Mouse (Mus musculus) forebrain, embryonic 10.5 days (tissue): ENCODE data around the gene Apela. TPM values are rescaled to one million over a fixed set of nuclear protein-coding genes. Genes with fewer than 3 reads are reported as not detected.
"Not testable (repeated sequence)": the region's sequence is repeated elsewhere in the genome, so short reads cannot be mapped to it uniquely, and the experiment has no call there.

ENCODE experiments used
- DNase-seq: peaks from one replicate; pipeline ENCODE4 v3.0.0-alpha.2; 2017; ENCODE audit warnings: low spot score; ENCODE audit errors: extremely low spot score
- H3K27ac ChIP-seq: fragments of 300-500 bp; sonication (generic); 2 replicates; pipeline ENCODE4 v1.5.1; 2016; ENCODE audit warnings: mild to moderate bottlenecking
- H3K27me3 ChIP-seq: fragments of 300-500 bp; sonication (generic); 2 replicates; pipeline ENCODE4 v1.6.1; 2016; ENCODE audit warnings: mild to moderate bottlenecking; ENCODE audit not compliant: poor library complexity, severe bottlenecking
- H3K36me3 ChIP-seq: fragments of 300-500 bp; sonication (generic); replicated peaks from 2 replicates; pipeline ENCODE4 v1.6.1; 2016; ENCODE audit warnings: mild to moderate bottlenecking, moderate library complexity
- H3K4me1 ChIP-seq: fragments of 300-500 bp; sonication (generic); 2 replicates; pipeline ENCODE4 v1.6.1; 2016
- H3K4me3 ChIP-seq: fragments of 300-500 bp; sonication (generic); 2 replicates; pipeline ENCODE4 v1.5.1; 2016; ENCODE audit warnings: mild to moderate bottlenecking, moderate library complexity
- H3K9me3 ChIP-seq: fragments of 300-500 bp; sonication (generic); 2 replicates; pipeline ENCODE4 v1.6.1; 2016; ENCODE audit warnings: mild to moderate bottlenecking, moderate library complexity
- WGBS: fragments of 180-500 bp; shearing (Covaris S2); methylation state at CpG from one replicate; pipeline ENCODE4 v1.1.7; 2016; 5-methylcytosine and 5-hydroxymethylcytosine counted together
- polyA plus RNA-seq: library from polyadenylated mRNA; unstranded; fragments of >200 nt; fragmentation: Nextera tagmentation; extraction: Ambion mirVana; gene quantifications from 2 replicates; pipeline ENCODE4 v1.2.1, GENCODE M21; 2016

Apela gene
- polyA plus RNA-seq, 1 experiment from 2014 or later, result 2.7 TPM

DNA sequence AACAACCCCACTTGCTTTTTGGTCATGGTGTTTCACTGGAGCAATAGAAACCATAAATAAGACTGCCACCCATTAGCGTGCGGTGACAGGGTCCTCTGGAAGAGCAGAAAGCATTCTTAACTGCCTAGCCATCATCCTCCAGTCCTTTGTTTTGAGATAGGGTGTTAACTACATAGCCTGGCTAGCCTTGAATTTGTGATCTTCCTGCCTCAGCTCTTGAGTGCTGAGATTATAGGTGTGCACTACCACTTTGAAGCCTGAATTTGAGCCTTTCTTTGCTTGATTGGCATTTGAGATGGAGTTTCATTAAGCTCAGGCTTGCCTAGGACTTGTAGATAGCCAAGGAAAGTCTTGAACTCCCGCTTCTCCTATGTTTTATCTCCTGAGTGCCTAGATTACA is 16.4 kb upstream of the Apela start:
- H3K4me1 ChIP-seq, result no peaks in the 10 kb centered on the region
- no peak for DNase-seq
- no peak overlapping the region for H3K27ac ChIP-seq
- WGBS, result 97% methylated on average over 3 of the region's 3 CpGs
- no peaks in the 10 kb centered on the region for H3K36me3 ChIP-seq
- H3K9me3 ChIP-seq, result no peaks in the 10 kb centered on the region
- H3K27me3 ChIP-seq, result no peaks in the 10 kb centered on the region
- no peak overlapping the region for H3K4me3 ChIP-seq

DNA sequence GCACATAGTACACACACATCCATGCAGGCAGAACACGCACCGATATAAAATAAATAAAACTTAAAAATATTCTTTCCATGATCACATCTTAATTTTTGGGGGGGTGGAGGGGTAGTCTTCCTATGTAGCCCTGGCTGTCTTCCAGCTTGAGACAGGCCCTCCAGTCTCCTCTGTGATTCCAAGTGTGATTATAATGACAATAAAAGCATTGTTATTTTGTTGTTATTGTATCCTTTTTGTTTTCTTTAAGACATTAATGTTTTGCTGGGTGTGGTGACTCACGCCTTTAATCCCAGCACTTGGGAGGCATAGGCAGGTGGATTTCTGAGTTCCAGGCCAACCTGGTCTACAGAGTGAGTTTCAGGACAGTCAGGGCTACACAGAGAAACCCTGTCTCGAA is 10.7 kb upstream of the Apela start:
- Histone ChIP-seq H3K27me3 (no peaks in the 10 kb centered on the region), H3K36me3 (no peaks in the 10 kb centered on the region)
- whole genome bisulfite sequencing, result 90% methylated on average over 4 of the region's 4 CpGs

DNA sequence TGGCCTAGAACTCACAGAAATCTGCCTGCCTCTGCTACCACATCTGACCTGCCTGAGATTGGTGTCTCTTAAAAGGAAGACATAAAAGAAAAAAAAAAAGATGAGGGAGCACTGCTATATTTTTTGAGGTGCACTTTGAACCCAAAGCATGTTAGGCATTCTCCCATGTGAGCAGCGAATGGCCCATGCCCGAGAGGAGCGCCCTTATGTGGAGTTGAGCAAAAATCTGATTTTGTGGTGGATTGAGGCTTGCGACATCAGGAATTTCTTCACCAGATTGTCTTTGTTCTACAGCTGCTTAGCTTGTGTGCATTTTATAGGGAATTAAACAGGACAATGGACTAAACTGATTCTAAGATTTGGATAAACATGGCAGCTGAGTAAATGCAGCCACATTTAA is 10.1 kb upstream of the Apela start:
- no peaks in the 10 kb centered on the region for H3K27me3 ChIP-seq
- H3K36me3 ChIP-seq, result no peaks in the 10 kb centered on the region

More for the DNA sequence above, 10.7 kb upstream of the Apela start:
- Histone ChIP-seq H3K4me3 (no peak overlapping the region), H3K9me3 (no peaks in the 10 kb centered on the region), H3K4me1 (peaks cover 7% of the 10 kb centered on the region), H3K27ac (no peak overlapping the region)
- DNase-seq, result no peak

DNA sequence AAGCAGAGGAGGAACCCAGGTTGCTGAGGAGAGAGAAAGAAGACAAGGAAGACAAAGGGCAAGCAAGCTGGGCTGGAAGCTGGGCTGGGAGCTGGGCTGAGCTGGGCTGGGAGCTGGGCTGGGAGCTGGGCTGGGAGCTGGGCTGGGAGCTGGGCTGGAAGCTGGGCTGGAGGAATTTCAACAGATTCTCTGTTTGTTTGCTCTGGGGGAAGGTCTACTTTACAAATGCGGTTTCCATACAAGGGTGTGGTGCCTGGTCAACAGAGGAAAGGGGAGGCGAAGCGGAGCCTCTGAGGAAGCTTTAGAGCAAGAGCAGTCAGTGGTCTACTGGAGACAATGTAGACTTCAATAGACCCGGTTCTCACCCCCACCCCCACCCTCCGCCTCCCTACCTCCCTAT is 9.4 kb upstream of the Apela start:
- no peaks in the 10 kb centered on the region for H3K9me3 ChIP-seq
- no peaks in the 10 kb centered on the region for H3K27me3 ChIP-seq
- no peak overlapping the region for H3K4me3 ChIP-seq
- H3K36me3 ChIP-seq, result no peaks in the 10 kb centered on the region
- no peak overlapping the region for H3K27ac ChIP-seq
- DNase-seq, result no peak
- H3K4me1 ChIP-seq, result peaks cover 7% of the 10 kb centered on the region
- 44% methylated on average over 5 of the region's 5 CpGs for WGBS

More for the DNA sequence above, 10.1 kb upstream of the Apela start:
- WGBS, result 95% methylated on average over 4 of the region's 4 CpGs
- H3K4me1 ChIP-seq, result peaks cover 7% of the 10 kb centered on the region
- H3K9me3 ChIP-seq, result no peaks in the 10 kb centered on the region
- no peak for DNase-seq
- no peak overlapping the region for H3K27ac ChIP-seq
- H3K4me3 ChIP-seq, result no peak overlapping the region

DNA sequence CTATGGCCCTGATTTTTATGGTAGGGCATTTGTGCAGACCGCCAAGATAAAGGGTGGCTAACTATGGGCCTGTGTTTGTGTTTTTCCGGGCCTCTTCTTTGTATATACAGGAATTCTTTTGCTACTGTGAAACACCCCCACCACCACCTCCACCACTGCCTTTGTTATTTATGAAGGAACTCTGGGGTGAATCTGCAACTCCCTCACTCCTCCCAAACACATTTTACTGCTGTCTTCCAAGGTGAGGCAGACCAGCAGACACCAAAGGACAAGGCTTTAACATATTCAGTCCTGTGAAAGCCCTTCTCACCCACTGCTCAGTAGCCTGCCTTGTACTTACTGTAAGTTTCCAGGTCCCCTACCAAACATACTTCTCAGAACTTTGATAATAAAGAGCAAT is 3.0 kb downstream of the Apela start:
- peak overlapping the region; percentile 40; the same call in 1 of the 2 replicates for H3K27ac ChIP-seq
- H3K27me3 ChIP-seq, result peaks cover 4% of the 10 kb centered on the region; the same call in 1 of the 2 replicates
- H3K4me3 ChIP-seq, result no peak overlapping the region
- 62% methylated on average over 2 of the region's 2 CpGs for WGBS
- no peaks in the 10 kb centered on the region for H3K36me3 ChIP-seq
- no peak for DNase-seq
- no peaks in the 10 kb centered on the region for H3K9me3 ChIP-seq
- peaks cover 46% of the 10 kb centered on the region for H3K4me1 ChIP-seq

DNA sequence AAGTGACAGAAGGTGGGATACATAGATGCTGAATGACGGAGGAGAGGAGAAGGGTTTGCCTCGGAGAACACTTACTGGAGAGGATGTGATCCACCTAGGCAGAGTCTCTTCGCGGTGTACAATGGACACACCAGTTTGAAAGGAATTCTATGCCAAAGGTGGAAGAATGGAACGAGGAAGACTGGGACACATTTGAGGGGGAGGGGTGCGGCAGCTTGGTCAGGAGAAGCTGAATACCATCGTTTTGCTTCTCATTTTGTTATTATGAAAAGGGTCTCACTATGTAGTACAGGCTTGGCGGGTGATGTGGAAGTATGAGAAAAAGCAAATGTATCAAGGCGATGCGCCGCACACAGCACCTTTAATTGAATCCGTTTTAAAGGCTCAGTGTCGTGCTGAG is 4.1 kb downstream of the Apela start:
- Histone ChIP-seq H3K4me3 (no peak overlapping the region), H3K4me1 (peaks cover 46% of the 10 kb centered on the region), H3K27ac (no peak overlapping the region), H3K9me3 (no peaks in the 10 kb centered on the region), H3K36me3 (no peaks in the 10 kb centered on the region), H3K27me3 (peaks cover 4% of the 10 kb centered on the region; the same call in 1 of the 2 replicates)
- DNase-seq, result no peak
- WGBS, result 85% methylated on average over 13 of the region's 13 CpGs

DNA sequence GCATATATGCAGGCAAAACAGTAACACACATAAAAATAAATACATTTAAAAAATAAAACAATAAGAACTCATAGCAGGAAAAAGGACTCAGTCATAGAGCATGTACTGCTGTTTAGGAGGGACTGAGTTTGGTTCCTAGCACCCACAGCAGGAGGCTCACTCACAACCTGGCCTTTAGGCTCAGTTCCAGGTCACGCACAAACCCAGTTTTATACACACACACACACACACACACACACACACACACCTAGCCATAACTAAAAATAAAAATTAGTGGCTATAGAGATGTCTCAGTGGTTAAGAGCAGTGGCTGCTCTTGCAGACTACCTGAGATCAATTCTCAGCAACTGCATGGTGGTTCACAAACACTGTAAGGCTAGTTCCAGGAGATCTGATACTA is 5.0 kb downstream of the Apela start:
- WGBS, result 88% methylated on average over 1 of the region's 1 CpGs
- Histone ChIP-seq H3K27ac (no peak overlapping the region), H3K9me3 (no peaks in the 10 kb centered on the region), H3K36me3 (no peaks in the 10 kb centered on the region), H3K27me3 (peaks cover 4% of the 10 kb centered on the region; the same call in 1 of the 2 replicates), H3K4me1 (peaks cover 41% of the 10 kb centered on the region), H3K4me3 (no peak overlapping the region)
- DNase-seq, result no peak

DNA sequence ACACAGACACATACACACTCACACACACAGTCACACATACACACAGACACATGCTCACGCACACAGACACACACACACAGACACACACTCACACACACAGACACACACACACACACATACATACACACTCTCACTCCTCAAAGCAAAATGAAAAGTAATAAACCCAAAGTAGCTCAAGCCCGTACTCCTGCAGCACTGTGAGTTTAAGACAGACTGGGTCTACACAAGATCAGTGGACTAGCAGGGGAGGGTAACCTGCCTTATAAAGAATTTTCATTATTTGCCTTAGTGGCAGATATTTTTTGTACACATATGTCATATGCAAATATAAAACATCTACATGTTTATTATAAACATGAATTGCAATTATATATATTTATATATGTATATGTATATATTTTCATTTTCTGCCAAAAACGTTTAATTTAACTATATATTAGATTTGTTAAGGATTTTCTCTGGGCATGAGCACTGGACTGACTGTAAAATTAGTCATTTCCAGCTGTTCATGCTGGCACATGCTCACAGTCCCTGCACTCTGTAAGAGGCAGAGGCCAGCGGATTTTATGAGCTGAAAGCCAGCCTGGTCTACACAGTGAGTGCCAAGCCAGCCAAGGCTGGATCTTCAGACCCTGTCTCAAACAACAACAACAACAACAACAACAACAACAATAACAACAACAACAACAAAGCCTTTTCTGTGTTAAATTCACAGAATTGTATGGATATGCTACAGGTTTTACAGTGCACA is 6.2 kb downstream of the Apela start:
- Histone ChIP-seq H3K4me1 (peaks cover 29% of the 10 kb centered on the region), H3K4me3 (no peak overlapping the region), H3K27me3 (no peaks in the 10 kb centered on the region; the same call in 1 of the 2 replicates), H3K27ac (no peak overlapping the region), H3K36me3 (no peaks in the 10 kb centered on the region), H3K9me3 (no peaks in the 10 kb centered on the region)
- no peak for DNase-seq
- 85% methylated on average over 4 of the region's 4 CpGs for WGBS

DNA sequence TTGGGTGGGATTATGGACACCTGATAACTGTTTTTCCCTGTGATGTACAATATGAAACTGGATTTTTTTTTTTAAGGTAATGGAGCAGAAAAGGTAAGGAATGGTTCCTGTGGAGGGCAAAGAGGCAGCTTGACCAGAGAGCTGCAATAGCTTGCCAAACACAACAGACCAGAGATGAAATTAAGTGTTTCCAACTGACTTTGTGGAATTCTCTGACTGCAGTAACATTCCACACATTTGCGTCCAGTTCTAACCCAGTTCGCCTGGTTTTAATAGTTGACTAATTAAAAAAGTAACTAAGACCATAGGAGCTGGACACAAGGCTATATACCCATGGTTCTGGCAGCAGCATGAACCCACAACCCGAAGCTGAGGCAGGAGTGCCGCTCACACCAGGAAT is 7.4 kb downstream of the Apela start:
- Histone ChIP-seq H3K27ac (no peak overlapping the region), H3K27me3 (no peaks in the 10 kb centered on the region; the same call in 1 of the 2 replicates), H3K36me3 (no peaks in the 10 kb centered on the region), H3K9me3 (no peaks in the 10 kb centered on the region), H3K4me1 (peaks cover 18% of the 10 kb centered on the region), H3K4me3 (no peak overlapping the region)
- WGBS, result 78% methylated on average over 4 of the region's 4 CpGs
- DNase-seq, result no peak

DNA sequence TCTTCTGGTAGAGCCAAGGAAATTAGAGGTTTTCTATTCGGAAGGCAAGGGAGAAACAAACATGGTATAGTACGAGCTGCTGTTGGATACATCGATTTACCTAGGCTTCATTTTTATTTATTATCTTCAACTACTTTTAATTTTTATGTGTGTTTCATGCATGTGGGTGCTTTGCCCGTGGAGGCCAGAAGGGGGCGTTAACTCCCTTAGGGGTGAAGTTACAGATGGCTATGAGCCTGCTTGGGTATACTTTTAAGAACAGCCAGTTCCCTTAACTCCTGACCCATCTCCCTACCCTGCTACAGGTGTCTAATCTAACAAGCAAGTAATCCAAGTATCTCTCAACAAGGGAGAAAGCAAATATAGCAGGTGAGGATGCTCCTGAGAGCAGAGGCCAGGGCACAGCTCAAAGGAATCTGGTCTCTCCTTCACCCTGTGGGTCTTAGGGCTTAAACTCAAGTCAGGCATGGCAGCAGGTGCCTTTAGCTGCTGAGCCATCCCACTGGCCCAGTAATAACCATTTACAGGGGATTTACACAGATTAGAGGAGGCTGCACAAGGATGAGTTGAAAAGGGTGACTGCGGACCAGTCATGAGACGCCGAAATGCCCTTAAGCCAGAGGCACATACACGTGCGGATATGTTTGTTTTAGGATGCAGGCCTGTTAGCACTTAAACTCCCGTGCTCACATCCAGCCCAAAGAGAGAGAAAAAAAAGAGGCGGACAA is 8.0 kb downstream of the Apela start:
- no peak for DNase-seq
- no peak overlapping the region for H3K27ac ChIP-seq
- H3K4me3 ChIP-seq, result no peak overlapping the region
- no peaks in the 10 kb centered on the region for H3K27me3 ChIP-seq
- WGBS, result 77% methylated on average over 12 of the region's 12 CpGs
- H3K9me3 ChIP-seq, result no peaks in the 10 kb centered on the region
- H3K4me1 ChIP-seq, result peaks cover 11% of the 10 kb centered on the region
- no peaks in the 10 kb centered on the region for H3K36me3 ChIP-seq

DNA sequence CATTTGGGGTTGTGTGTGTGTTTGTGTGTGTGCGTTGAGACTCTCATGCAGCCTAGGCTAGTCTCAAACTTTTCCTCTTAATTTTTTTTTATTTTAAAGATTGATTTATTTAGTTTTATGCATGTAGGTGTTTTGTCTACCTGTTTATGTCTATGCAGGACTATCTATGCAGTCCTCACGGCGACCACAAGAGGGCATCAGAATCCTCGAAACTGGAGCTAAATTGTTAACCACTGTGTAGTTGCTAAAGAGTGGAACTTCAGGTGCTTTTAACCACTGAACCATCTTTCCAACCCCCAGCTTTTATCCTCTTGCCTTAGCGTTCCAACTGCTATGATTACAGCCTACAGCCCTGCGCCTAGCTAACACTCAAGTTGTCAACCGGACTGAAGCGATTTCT is 14.7 kb downstream of the Apela start:
- Histone ChIP-seq H3K4me1 (no peaks in the 10 kb centered on the region), H3K27ac (no peak overlapping the region), H3K27me3 (no peaks in the 10 kb centered on the region), H3K4me3 (no peak overlapping the region), H3K9me3 (peaks cover under 1% of the 10 kb centered on the region; the same call in 1 of the 2 replicates), H3K36me3 (no peaks in the 10 kb centered on the region)
- 47% methylated on average over 8 of the region's 8 CpGs for WGBS
- DNase-seq, result peak; percentile 53

DNA sequence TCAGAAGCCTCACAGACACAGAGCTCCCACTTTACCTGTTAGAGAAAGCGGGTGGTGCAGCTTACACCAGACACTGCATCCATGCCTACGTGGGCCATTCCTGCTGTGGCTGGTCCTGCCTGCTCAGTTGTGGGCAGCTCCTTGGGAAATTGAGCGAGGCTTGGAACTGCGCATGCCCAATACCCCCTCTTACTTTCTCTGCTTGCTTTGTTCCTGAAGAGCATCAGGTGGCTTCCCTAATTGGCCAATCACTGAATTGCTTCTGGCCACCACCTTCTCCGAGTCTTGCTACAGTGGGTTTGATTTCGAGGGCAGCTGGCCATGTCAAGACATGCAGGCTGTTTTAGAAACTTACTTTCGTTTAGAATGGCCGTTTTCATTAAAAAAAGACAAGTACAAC is 18.7 kb downstream of the Apela start, which contains the start of the genes Trim61 and Trim60:
Trim61 (minus strand) TSS at position 101 of the 400 bp plus-strand sequence.
Trim60 (minus strand) TSS at position 162 of the 400 bp plus-strand sequence.
- DNase-seq, result no peak
- Histone ChIP-seq H3K4me1 (no peaks in the 10 kb centered on the region), H3K27me3 (no peaks in the 10 kb centered on the region), H3K4me3 (no peak within 1 kb of the TSS), H3K36me3 (no peaks in the 10 kb centered on the region), H3K9me3 (peaks cover 8% of the 10 kb centered on the region; the same call in 1 of the 2 replicates), H3K27ac (no peak within 1 kb of the TSS)
- WGBS, result 88% methylated on average over 8 of the region's 8 CpGs

DNA sequence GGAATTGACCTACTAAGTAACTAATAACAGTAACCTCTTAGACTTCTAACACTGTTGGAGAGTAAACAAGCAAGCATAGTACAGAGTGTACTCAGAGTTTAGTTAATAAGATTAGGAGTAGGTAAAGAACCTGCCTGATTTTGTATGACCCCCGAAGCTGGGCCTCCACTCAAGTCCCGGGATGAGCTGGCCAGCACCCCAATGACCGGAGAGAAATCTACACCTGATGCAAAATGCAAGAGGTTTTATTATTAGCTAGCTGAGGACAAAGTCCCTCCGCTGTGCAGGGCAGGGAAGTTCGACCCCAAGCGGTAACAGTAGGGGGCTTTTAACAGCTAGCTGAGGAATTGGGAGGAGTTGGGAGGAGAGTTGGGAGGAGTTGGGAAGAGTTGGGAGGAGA is 29.5 kb downstream of the Apela start:
- H3K4me3 ChIP-seq, H3K36me3 ChIP-seq, H3K27me3 ChIP-seq, H3K9me3 ChIP-seq, H3K4me1 ChIP-seq, H3K27ac ChIP-seq, DNase-seq: not testable (repeated sequence)
- 85% methylated on average over 6 of the region's 6 CpGs for WGBS
